Mouse (Mus musculus) heart, adult 8-10 months (tissue): ENCODE results near the gene Wsb2. TPM values are rescaled to one million over a fixed set of nuclear protein-coding genes. Genes with fewer than 3 reads are reported as not detected.
"Not testable (repeated sequence)": the region's sequence is repeated elsewhere in the genome, so short reads cannot be mapped to it uniquely, and the experiment has no call there.

Source experiments
- DNase-seq: peaks from one replicate; pipeline ENCODE4 v3.0.0; 2022; ENCODE audit warnings: low spot score
- total RNA-seq, 4 experiments: library from RNA; stranded (reverse); gene quantifications; 2 replicates each; pipeline ENCODE4 v1.2.4; 2022

Gene Wsb2
- 100 to 1,000 TPM in 3 of 4 experiments, 10 to 100 TPM in 1; 87.1 to 122 (median 111) TPM for total RNA-seq

- DNase-seq = peak; percentile 77
These were observed at the start of gene Wsb2 for GRCm38 (mm10) chr5:117357129-117357477. Gene Wsb2, plus strand, starts transcription at chr5:117357304.

DNA sequence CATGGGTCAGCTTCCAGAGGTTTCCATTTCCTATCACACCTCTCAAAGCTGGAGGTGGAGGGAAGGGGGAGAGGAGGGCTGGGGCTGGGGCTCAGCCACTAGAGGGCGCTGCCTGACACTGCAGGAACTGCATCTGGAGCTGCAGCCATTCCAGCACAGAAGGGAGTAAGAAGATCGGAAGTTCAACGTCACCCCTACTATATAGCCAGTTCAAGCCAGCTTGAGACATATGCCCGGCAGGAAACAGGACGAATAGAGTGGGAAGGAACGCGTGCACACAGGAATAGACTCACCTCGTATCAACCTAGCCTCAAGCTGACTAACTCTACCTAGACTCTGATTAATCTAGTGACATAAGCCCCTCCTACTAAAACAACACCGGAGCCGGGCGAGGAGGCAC is 49.4 kb upstream of the Wsb2 start:
- peak; percentile 72 for DNase-seq

- peak; percentile 69 for DNase-seq
These were observed 43.7 kb upstream of the Wsb2 start for GRCm38 (mm10) chr5:117313420-117313819.

DNA sequence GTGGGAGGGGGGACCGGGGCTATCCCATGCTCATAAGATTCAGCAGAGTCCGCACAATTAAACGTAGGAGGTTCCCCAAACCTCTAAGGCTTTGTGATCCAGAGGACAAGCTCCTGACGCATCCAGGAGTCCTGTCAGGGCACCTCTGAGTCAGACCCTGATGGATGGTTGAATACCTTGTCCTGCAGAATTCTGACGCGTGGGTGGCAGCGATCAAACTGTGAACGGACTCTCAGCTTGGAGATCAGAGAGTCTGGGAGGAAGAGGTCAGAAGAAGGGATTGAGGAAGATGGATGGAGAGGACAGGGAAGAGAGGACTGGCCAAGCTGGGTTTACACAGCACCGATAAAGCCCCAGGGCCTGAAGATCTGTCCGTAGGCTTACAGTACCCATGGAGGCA is 43.2 kb upstream of the Wsb2 start:
- no peak for DNase-seq

- DNase-seq = no peak
These were observed 42.3 kb upstream of the Wsb2 start for GRCm38 (mm10) chr5:117314587-117315428.

DNA sequence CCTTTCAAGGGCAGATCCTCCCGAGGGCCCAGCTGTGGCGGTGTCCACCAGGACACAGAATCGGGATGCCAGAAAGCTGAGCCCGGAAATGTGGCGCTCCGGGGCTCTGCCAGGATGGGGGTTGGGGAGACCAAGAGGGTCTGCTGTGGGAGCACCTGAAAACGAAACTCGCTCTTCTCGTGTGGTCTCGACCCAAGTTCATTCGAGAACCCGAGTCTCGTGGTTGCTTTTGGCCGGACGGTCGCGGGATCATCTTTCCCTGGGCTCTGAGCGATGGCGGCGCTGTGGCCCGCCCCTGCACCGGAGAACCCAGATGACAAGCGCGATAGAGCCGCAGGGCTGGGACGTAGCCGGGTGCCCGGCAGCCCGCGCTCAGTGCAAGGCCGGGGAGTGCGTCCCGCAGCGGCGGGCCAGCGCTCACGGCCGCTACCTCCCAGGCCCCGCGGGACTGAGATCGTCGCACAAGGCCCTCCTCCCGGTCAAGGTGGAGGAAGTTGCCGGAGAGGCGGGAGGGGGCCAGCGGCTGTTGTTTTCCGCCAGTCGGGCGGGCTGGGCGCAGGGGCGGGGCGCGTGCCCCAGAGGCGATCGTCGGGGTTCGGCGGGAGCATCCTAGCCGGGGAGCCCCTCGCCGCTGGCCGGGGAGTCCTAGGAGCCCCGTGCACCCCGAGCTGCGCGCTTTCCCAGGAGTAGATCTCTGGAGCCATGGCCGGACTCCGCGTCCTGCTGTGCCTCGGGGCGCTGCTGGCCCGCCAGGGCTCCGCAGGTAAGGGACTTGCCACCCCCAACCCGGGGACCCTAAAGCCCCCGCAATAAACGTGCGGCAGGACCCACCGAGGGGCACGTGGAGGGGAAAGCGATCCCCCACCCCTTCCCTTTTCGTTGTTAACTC is 38.1 kb upstream of the Wsb2 start, which contains the start of gene Vsig10:
TSS of gene Vsig10 (plus strand) at position 343 of the 889 bp plus-strand sequence.
- DNase-seq = peak; percentile 77

GRCm38 (mm10) chr5:117323751-117324150 is 33.4 kb upstream of the Wsb2 start:
- no peak for DNase-seq

- no peak for DNase-seq
These were observed 30.7 kb upstream of the Wsb2 start for GRCm38 (mm10) chr5:117326408-117326807.

DNA sequence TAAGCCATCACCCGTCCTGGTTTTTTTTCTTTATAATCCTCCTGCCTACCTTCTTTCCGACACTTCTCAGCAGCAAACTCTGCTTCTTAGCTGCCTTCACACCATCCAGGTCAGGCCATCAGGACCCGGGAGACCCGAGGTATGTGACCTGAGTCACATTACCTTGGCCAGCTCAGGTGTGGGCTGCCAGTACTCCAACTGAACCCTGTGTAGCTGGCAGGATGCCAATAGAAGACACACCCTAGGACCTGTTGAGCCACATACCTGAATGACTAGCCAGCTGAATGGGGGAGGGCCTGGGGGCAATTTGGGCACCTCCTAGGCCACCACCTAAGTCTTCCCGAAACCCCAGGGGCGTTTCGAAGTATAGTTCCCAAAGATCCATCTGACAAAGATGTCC is 26.6 kb upstream of the Wsb2 start:
- no peak for DNase-seq

GRCm38 (mm10) chr5:117337999-117338398 is 19.1 kb upstream of the Wsb2 start:
- DNase-seq = no peak

- no peak for DNase-seq
These were observed 18.6 kb upstream of the Wsb2 start for GRCm38 (mm10) chr5:117338503-117338902.

GRCm38 (mm10) chr5:117340081-117340480 is 17.0 kb upstream of the Wsb2 start:
- DNase-seq = no peak

DNA sequence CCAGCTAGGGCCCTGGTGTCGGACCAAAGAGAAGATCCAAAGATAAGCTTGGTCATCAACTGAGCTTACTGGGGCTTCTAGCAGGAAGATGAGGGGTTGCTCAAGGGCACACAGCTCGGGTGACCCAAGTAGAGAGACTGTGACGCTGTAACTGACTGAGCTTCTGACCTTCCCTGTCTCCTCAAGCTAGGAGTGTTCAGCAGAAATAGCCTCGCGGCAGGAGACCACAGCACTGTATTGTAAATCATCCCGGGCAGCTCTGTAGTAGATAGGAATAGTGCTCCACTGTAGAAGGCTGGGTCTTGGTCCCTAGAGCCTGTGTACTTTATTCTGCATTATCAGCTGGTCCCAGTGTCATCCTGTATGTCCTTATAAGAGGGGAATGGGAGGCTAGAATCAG is 15.2 kb upstream of the Wsb2 start:
- no peak for DNase-seq

- not testable (repeated sequence) for DNase-seq
These were observed 12.6 kb upstream of the Wsb2 start for GRCm38 (mm10) chr5:117344496-117344895.

GRCm38 (mm10) chr5:117345432-117345976 is 11.6 kb upstream of the Wsb2 start:
- no peak for DNase-seq

GRCm38 (mm10) chr5:117346281-117346680 is 10.8 kb upstream of the Wsb2 start:
- no peak for DNase-seq

- no peak for DNase-seq
These were observed 10.1 kb upstream of the Wsb2 start for GRCm38 (mm10) chr5:117347011-117347410.

GRCm38 (mm10) chr5:117347838-117348237 is 9.3 kb upstream of the Wsb2 start:
- DNase-seq = no peak

DNA sequence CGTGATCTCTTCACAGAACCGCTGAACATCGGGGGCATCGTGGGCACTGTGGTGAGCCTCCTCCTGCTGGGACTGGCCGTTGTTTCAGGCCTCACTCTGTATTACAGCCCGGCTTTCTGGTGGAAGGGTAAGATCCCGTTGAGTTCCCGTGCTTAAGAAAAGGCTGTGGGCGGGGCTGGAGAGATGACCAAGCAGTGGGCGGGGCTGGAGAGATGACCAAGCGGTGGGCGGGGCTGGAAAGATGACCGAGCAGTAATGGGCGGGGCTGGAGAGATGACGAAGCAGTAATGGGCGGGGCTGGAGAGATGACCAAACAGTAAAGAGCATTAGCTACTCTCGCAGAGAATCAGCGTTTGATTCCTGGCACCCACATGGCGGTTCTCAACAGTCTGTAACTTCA is 8.8 kb upstream of the Wsb2 start:
- DNase-seq = peak; percentile 26

DNA sequence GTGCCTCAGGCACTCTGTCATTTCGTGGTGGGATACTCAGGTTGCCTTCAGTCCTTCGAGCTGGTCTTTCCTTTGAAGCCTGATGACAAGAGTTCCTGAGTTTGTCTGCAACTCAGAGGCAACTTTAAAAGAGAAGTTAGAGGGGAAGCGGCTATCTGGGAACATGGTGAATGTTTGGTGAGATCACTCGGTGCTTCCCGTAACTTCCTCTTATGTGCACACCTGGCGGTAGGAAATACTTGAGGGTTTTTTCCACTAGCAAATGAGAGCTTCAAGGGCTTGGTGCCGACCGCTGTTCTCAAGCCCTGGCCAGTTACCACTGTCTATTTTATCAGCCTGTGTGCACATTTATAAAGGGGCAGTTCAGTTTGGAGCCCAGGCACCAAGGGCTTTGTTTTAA is 3.0 kb upstream of the Wsb2 start:
- DNase-seq = no peak

GRCm38 (mm10) chr5:117355648-117356303 is 1.3 kb upstream of the Wsb2 start:
- DNase-seq = no peak
